Mouse (Mus musculus): ENCODE data around the gene Rpl18. TPM values are rescaled to one million over a fixed set of nuclear protein-coding genes. Genes with fewer than 3 reads are reported as not detected.

Rpl18 gene
- polyA plus RNA-seq, 1 experiment from 2014 or later = 966 TPM

- H3K27ac ChIP-seq (ENCODE audit: low read depth, low read length) = no peak overlapping the region
- 0 out of 2 replicates have a peak, but pooled peaks have one; percentile 37 for ATAC-seq
Observed at GRCm38 (mm10) chr7:45730727-45731431, 15.6 kb downstream of the Rpl18 start.

GRCm38 (mm10) chr7:45733477-45733876 lies 18.2 kb downstream of the Rpl18 start:
- no peaks in the 10 kb centered on the region for H3K27me3 ChIP-seq (replicated peaks; ENCODE audit: control insufficient read depth, insufficient read depth, low read length)
- ATAC-seq (no peak), DNase-seq (ENCODE audit: low spot score) (no peak)
- H3K9me3 ChIP-seq (replicated peaks; ENCODE audit: control insufficient read depth, low read length) = no peaks in the 10 kb centered on the region
- H3K27ac ChIP-seq (ENCODE audit: low read depth, low read length) = no peak overlapping the region
- 81% methylated on average over 5 of the region's 5 CpGs for WGBS
- peaks cover 11% of the 10 kb centered on the region; the same call in 1 of the 2 replicates for H3K36me3 ChIP-seq (ENCODE audit: control insufficient read depth, insufficient read depth, low read length)
- no peak overlapping the region for H3K9ac ChIP-seq (ENCODE audit: low read length)
- no peaks in the 10 kb centered on the region for H3K4me1 ChIP-seq (ENCODE audit: control insufficient read depth, insufficient read depth, low read length)
- no peak overlapping the region for H3K4me2 ChIP-seq (ENCODE audit: low read length)
- no peak overlapping the region for H3K4me3 ChIP-seq (ENCODE audit: low read depth, low read length)

More at GRCm38 (mm10) chr7:45730727-45731431, 15.6 kb downstream of the Rpl18 start:
- 13% methylated on average over 16 of the region's 16 CpGs for WGBS
- no peak overlapping the region for H3K9ac ChIP-seq (ENCODE audit: low read length)
- no peak overlapping the region for H3K4me2 ChIP-seq (ENCODE audit: low read length)
- H3K9me3 ChIP-seq (replicated peaks; ENCODE audit: control insufficient read depth, low read length) = no peaks in the 10 kb centered on the region
- H3K36me3 ChIP-seq (ENCODE audit: control insufficient read depth, insufficient read depth, low read length) = peaks cover 29% of the 10 kb centered on the region
- H3K27me3 ChIP-seq (replicated peaks; ENCODE audit: control insufficient read depth, insufficient read depth, low read length) = no peaks in the 10 kb centered on the region
- DNase-seq (ENCODE audit: low spot score) = peak; percentile 39
- no peaks in the 10 kb centered on the region for H3K4me1 ChIP-seq (ENCODE audit: control insufficient read depth, insufficient read depth, low read length)
- no peak overlapping the region for H3K4me3 ChIP-seq (ENCODE audit: low read depth, low read length)

- WGBS = 7% methylated on average over 9 of the region's 9 CpGs
- no peak overlapping the region for H3K4me2 ChIP-seq (ENCODE audit: low read length)
- no peaks in the 10 kb centered on the region for H3K4me1 ChIP-seq (ENCODE audit: control insufficient read depth, insufficient read depth, low read length)
- peak; percentile 94 for DNase-seq (ENCODE audit: low spot score)
- no peak overlapping the region for H3K27ac ChIP-seq (ENCODE audit: low read depth, low read length)
- H3K9me3 ChIP-seq (replicated peaks; ENCODE audit: control insufficient read depth, low read length) = no peaks in the 10 kb centered on the region
- no peak overlapping the region for H3K4me3 ChIP-seq (ENCODE audit: low read depth, low read length)
- no peak overlapping the region for H3K9ac ChIP-seq (ENCODE audit: low read length)
- H3K36me3 ChIP-seq (ENCODE audit: control insufficient read depth, insufficient read depth, low read length) = no peaks in the 10 kb centered on the region
- ATAC-seq = peak; percentile 92
- no peaks in the 10 kb centered on the region for H3K27me3 ChIP-seq (replicated peaks; ENCODE audit: control insufficient read depth, insufficient read depth, low read length)
Observed at GRCm38 (mm10) chr7:45739162-45739763, 24.0 kb downstream of the Rpl18 start.

GRCm38 (mm10) chr7:45739820-45740219 lies 24.6 kb downstream of the Rpl18 start:
- Histone ChIP-seq H3K36me3 (ENCODE audit: control insufficient read depth, insufficient read depth, low read length) (no peaks in the 10 kb centered on the region), H3K9me3 (replicated peaks; ENCODE audit: control insufficient read depth, low read length) (no peaks in the 10 kb centered on the region), H3K9ac (ENCODE audit: low read length) (no peak overlapping the region), H3K27ac (ENCODE audit: low read depth, low read length) (no peak overlapping the region), H3K4me1 (ENCODE audit: control insufficient read depth, insufficient read depth, low read length) (no peaks in the 10 kb centered on the region), H3K4me2 (ENCODE audit: low read length) (no peak overlapping the region), H3K27me3 (replicated peaks; ENCODE audit: control insufficient read depth, insufficient read depth, low read length) (no peaks in the 10 kb centered on the region), H3K4me3 (ENCODE audit: low read depth, low read length) (no peak overlapping the region)
- DNase-seq (ENCODE audit: low spot score) = no peak
- ATAC-seq = no peak
- WGBS = 69% methylated on average over 10 of the region's 10 CpGs

GRCm38 (mm10) chr7:45741308-45741707 lies 26.1 kb downstream of the Rpl18 start:
- Histone ChIP-seq H3K4me2 (ENCODE audit: low read length) (no peak overlapping the region), H3K27ac (ENCODE audit: low read depth, low read length) (no peak overlapping the region), H3K27me3 (replicated peaks; ENCODE audit: control insufficient read depth, insufficient read depth, low read length) (no peaks in the 10 kb centered on the region), H3K36me3 (ENCODE audit: control insufficient read depth, insufficient read depth, low read length) (no peaks in the 10 kb centered on the region), H3K9ac (ENCODE audit: low read length) (no peak overlapping the region), H3K9me3 (replicated peaks; ENCODE audit: control insufficient read depth, low read length) (no peaks in the 10 kb centered on the region), H3K4me3 (ENCODE audit: low read depth, low read length) (no peak overlapping the region), H3K4me1 (ENCODE audit: control insufficient read depth, insufficient read depth, low read length) (no peaks in the 10 kb centered on the region)
- ATAC-seq = no peak
- 85% methylated on average over 12 of the region's 12 CpGs for WGBS
- no peak for DNase-seq (ENCODE audit: low spot score)

GRCm38 (mm10) chr7:45741777-45742176 lies 26.5 kb downstream of the Rpl18 start:
- no peaks in the 10 kb centered on the region for H3K9me3 ChIP-seq (replicated peaks; ENCODE audit: control insufficient read depth, low read length)
- no peak for DNase-seq (ENCODE audit: low spot score)
- H3K9ac ChIP-seq (ENCODE audit: low read length) = no peak overlapping the region
- no peak overlapping the region for H3K4me3 ChIP-seq (ENCODE audit: low read depth, low read length)
- H3K4me2 ChIP-seq (ENCODE audit: low read length) = no peak overlapping the region
- no peaks in the 10 kb centered on the region for H3K36me3 ChIP-seq (ENCODE audit: control insufficient read depth, insufficient read depth, low read length)
- no peak overlapping the region for H3K27ac ChIP-seq (ENCODE audit: low read depth, low read length)
- 36% methylated on average over 11 of the region's 11 CpGs for WGBS
- no peak for ATAC-seq
- no peaks in the 10 kb centered on the region for H3K27me3 ChIP-seq (replicated peaks; ENCODE audit: control insufficient read depth, insufficient read depth, low read length)
- no peaks in the 10 kb centered on the region for H3K4me1 ChIP-seq (ENCODE audit: control insufficient read depth, insufficient read depth, low read length)

- WGBS = 37% methylated on average over 19 of the region's 19 CpGs
- Histone ChIP-seq H3K27me3 (replicated peaks; ENCODE audit: control insufficient read depth, insufficient read depth, low read length) (no peaks in the 10 kb centered on the region), H3K9ac (ENCODE audit: low read length) (no peak overlapping the region), H3K36me3 (ENCODE audit: control insufficient read depth, insufficient read depth, low read length) (no peaks in the 10 kb centered on the region), H3K4me3 (ENCODE audit: low read depth, low read length) (no peak overlapping the region), H3K4me1 (ENCODE audit: control insufficient read depth, insufficient read depth, low read length) (no peaks in the 10 kb centered on the region), H3K4me2 (ENCODE audit: low read length) (no peak overlapping the region), H3K27ac (ENCODE audit: low read depth, low read length) (no peak overlapping the region), H3K9me3 (replicated peaks; ENCODE audit: control insufficient read depth, low read length) (no peaks in the 10 kb centered on the region)
- DNase-seq (ENCODE audit: low spot score) (no peak), ATAC-seq (no peak)
Observed at GRCm38 (mm10) chr7:45742338-45742737, 27.1 kb downstream of the Rpl18 start.

- Histone ChIP-seq H3K36me3 (ENCODE audit: control insufficient read depth, insufficient read depth, low read length) (no peaks in the 10 kb centered on the region), H3K4me1 (ENCODE audit: control insufficient read depth, insufficient read depth, low read length) (no peaks in the 10 kb centered on the region), H3K9me3 (replicated peaks; ENCODE audit: control insufficient read depth, low read length) (no peaks in the 10 kb centered on the region), H3K4me2 (ENCODE audit: low read length) (no peak overlapping the region), H3K27ac (ENCODE audit: low read depth, low read length) (no peak overlapping the region), H3K9ac (ENCODE audit: low read length) (no peak overlapping the region), H3K27me3 (replicated peaks; ENCODE audit: control insufficient read depth, insufficient read depth, low read length) (no peaks in the 10 kb centered on the region), H3K4me3 (ENCODE audit: low read depth, low read length) (no peak overlapping the region)
- no peak for ATAC-seq
- DNase-seq (ENCODE audit: low spot score) = peak; percentile 44
- WGBS = 31% methylated on average over 2 of the region's 2 CpGs
Observed at GRCm38 (mm10) chr7:45744387-45744786, 29.1 kb downstream of the Rpl18 start.

- Histone ChIP-seq H3K9ac (ENCODE audit: low read length) (no peak overlapping the region), H3K27ac (ENCODE audit: low read depth, low read length) (no peak overlapping the region), H3K27me3 (replicated peaks; ENCODE audit: control insufficient read depth, insufficient read depth, low read length) (no peaks in the 10 kb centered on the region), H3K4me2 (ENCODE audit: low read length) (no peak overlapping the region), H3K36me3 (ENCODE audit: control insufficient read depth, insufficient read depth, low read length) (no peaks in the 10 kb centered on the region), H3K4me1 (ENCODE audit: control insufficient read depth, insufficient read depth, low read length) (no peaks in the 10 kb centered on the region), H3K9me3 (replicated peaks; ENCODE audit: control insufficient read depth, low read length) (no peaks in the 10 kb centered on the region), H3K4me3 (ENCODE audit: low read depth, low read length) (no peak overlapping the region)
- DNase-seq (ENCODE audit: low spot score) (no peak), ATAC-seq (no peak)
- 66% methylated on average over 6 of the region's 6 CpGs for WGBS
Observed at GRCm38 (mm10) chr7:45746518-45746917, 31.3 kb downstream of the Rpl18 start.
